Mouse (Mus musculus): ENCODE results near the gene Grin2c. TPM values are rescaled to one million over a fixed set of nuclear protein-coding genes. Genes with fewer than 3 reads are reported as not detected.

The Grin2c gene
- polyA plus RNA-seq, 1 experiment from 2014 or later: 0.12 TPM

DNA sequence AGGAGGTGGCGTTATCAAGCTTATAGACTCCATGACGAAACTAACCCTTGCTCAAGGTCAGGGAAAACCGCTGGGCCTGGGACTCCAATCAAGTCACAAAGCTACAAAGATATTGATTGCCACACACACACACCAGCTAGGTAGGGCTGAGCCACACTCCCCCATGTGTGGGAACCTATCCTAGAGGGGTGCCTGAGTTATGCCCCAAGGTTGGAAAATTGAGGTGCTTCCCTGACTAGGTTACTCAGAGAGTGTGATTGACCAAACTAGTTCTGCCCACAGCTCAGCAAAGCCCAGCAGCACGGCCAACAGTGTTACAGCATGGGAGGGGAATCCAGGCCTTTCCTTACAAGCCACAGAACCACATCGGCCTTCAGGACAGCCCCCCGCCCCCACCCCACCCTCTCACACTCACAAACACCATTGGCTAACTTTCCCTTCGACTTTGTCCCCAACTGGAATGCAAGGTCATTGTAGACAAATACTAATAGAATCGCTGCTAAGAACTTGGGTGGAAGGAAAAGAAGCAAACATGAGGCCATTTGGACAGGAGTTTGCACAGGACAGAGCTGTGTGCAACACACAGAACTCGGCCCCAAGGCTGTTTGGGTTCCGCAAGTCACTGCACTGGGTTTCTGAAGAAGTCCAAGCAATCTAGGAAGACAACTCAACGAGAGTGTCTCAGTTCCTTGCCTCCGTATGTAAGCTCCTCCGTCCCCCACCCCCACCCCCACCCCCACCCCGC is 25.8 kb upstream of the Grin2c start:
- H3K4me1 ChIP-seq (replicated peaks): peaks cover 30% of the 10 kb centered on the region
- H3K27ac ChIP-seq: peak overlapping the region; percentile 78
- H3K4me3 ChIP-seq (replicated peaks): no peak overlapping the region
- DNase-seq (no peak), ATAC-seq (ENCODE audit: low read depth) (peak; percentile 55)
- H3K9ac ChIP-seq: no peak overlapping the region
- peaks cover 27% of the 10 kb centered on the region for H3K27me3 ChIP-seq
- peaks cover 4% of the 10 kb centered on the region; the same call in 1 of the 2 replicates for H3K36me3 ChIP-seq
- 0 out of 2 replicates have a peak overlapping the region, but pooled peaks have one; percentile 26 for H3K4me2 ChIP-seq
- WGBS (ENCODE audit: insufficient replicate concordance): 44% methylated on average over 14 of the region's 14 CpGs
- H3K9me3 ChIP-seq (replicated peaks): no peaks in the 10 kb centered on the region

DNA sequence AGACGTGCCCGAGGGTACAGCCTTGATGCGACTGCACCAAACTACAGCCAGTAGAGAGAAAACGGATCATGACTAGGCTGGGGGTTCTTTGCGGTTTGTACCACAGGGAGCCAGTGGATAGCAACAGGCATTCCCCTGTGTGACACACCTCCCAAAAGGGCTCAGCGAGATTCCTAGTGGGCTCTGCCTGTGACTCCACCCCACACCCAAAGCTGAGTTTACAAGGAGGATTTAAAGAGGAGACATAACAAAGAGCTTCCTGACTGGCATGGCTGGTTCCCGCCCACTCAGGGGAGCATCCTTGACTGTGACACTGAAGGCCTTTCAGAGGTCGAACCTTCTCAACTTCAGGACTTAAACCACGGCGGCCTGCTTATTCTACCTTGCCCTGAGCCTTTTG is 24.5 kb upstream of the Grin2c start:
- Histone ChIP-seq H3K27me3 (peaks cover 14% of the 10 kb centered on the region), H3K4me2 (no peak overlapping the region), H3K4me3 (replicated peaks) (no peak overlapping the region), H3K9ac (no peak overlapping the region), H3K4me1 (replicated peaks) (peaks cover 24% of the 10 kb centered on the region), H3K36me3 (peaks cover 4% of the 10 kb centered on the region; the same call in 1 of the 2 replicates), H3K9me3 (replicated peaks) (no peaks in the 10 kb centered on the region), H3K27ac (peak overlapping the region; percentile 40)
- ATAC-seq (ENCODE audit: low read depth) (no peak), DNase-seq (no peak)
- WGBS (ENCODE audit: insufficient replicate concordance): 58% methylated on average over 10 of the region's 10 CpGs

DNA sequence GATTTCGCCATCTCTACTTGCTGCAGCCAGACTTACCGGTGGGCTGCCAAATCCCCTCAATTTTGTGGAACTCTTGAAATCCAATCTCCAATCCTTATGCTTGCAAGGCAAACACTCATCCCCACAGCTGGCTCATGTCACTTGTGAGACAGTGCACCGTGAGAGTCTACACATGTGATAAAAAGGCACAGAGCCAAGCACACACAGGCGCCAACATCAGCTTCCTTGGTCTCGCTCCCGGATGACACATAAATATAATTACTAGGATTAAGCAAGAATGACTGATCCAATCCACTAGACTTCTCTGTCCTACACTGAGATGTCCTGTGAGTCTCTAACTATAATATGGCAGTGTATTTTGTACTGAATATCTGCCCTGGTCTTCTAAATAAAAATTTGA is 23.9 kb upstream of the Grin2c start:
- peaks cover 8% of the 10 kb centered on the region; the same call in 1 of the 2 replicates for H3K27me3 ChIP-seq
- H3K4me3 ChIP-seq (replicated peaks): no peak overlapping the region
- 72% methylated on average over 6 of the region's 6 CpGs for WGBS (ENCODE audit: insufficient replicate concordance)
- no peak overlapping the region for H3K4me2 ChIP-seq
- no peak for ATAC-seq (ENCODE audit: low read depth)
- H3K36me3 ChIP-seq: peaks cover 4% of the 10 kb centered on the region; the same call in 1 of the 2 replicates
- peak overlapping the region; percentile 40; the same call in 1 of the 2 replicates for H3K27ac ChIP-seq
- no peaks in the 10 kb centered on the region for H3K9me3 ChIP-seq (replicated peaks)
- no peak for DNase-seq
- no peak overlapping the region for H3K9ac ChIP-seq
- H3K4me1 ChIP-seq (replicated peaks): peaks cover 24% of the 10 kb centered on the region

DNA sequence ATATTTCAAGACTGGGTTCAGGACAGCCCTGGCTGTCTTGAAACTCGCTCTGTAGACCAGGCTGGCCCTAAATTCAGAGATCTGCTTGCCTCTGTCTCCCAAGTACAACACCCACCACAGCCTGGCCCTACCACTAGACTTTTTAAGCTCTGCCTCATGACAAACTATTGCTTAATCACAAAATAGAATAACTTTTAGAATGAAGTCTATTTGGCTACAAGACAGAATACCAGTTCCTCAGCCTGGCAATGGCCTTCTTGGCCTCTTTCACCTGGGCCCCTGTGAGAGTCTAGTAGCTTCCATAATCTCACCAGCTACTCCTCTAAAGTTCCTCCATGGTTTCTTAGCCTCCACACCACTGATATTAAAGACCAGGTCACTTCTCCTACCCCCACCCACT is 23.3 kb upstream of the Grin2c start:
- peaks cover 4% of the 10 kb centered on the region; the same call in 1 of the 2 replicates for H3K36me3 ChIP-seq
- H3K4me2 ChIP-seq: no peak overlapping the region
- 0 out of 2 replicates have a peak, but pooled peaks cover 4% of the 10 kb centered on the region for H3K27me3 ChIP-seq
- peaks cover 24% of the 10 kb centered on the region for H3K4me1 ChIP-seq (replicated peaks)
- no peak for DNase-seq
- H3K4me3 ChIP-seq (replicated peaks): no peak overlapping the region
- no peak overlapping the region for H3K9ac ChIP-seq
- WGBS (ENCODE audit: insufficient replicate concordance): 69% methylated on average over 1 of the region's 1 CpGs
- ATAC-seq (ENCODE audit: low read depth): no peak
- no peak overlapping the region for H3K27ac ChIP-seq
- H3K9me3 ChIP-seq (replicated peaks): no peaks in the 10 kb centered on the region

DNA sequence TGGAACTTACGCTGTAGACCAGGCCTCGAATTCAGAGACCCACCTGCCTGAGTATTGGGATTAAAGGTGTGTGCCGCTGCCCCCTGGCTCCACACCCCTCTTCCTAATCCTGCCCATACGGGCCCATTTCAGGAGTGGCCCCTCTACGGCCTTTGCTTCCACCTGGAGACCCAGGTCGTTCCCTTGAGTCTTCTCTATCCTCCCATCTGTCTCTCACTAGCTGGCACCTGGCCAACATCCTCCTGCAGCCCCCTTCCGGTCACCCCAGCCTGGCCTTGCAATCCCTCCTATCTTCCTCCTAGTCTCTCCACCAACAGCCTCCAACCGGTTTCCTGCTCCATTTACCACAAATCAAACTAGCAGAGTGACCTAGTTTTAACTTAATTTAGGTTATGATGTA is 22.8 kb upstream of the Grin2c start:
- peaks cover 4% of the 10 kb centered on the region; the same call in 1 of the 2 replicates for H3K36me3 ChIP-seq
- peaks cover 24% of the 10 kb centered on the region for H3K4me1 ChIP-seq (replicated peaks)
- WGBS (ENCODE audit: insufficient replicate concordance): 66% methylated on average over 8 of the region's 8 CpGs
- H3K4me3 ChIP-seq (replicated peaks): no peak overlapping the region
- ATAC-seq (ENCODE audit: low read depth): no peak
- H3K27me3 ChIP-seq: 0 out of 2 replicates have a peak, but pooled peaks cover 4% of the 10 kb centered on the region
- no peak overlapping the region for H3K4me2 ChIP-seq
- DNase-seq: no peak
- no peaks in the 10 kb centered on the region for H3K9me3 ChIP-seq (replicated peaks)
- no peak overlapping the region for H3K9ac ChIP-seq
- no peak overlapping the region for H3K27ac ChIP-seq

DNA sequence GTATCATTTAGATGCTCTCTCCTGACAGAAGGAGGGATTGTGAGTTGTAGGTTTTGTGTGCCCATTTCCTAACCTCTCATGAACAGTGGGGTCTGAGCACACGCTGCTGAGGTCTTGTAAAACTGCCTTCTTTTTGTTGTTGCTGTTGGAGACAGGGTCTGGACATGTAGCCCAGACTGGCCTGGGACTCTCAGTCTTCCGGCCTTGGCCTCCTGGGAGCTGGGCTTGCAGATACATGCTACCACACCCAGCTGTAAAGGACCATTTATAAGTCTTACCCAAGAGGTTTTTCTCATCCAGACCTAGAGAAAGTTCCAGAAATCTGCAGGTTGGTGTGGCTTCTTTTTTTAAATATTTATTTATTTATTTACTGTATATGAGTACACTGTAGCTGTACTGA is 21.3 kb upstream of the Grin2c start:
- ATAC-seq (ENCODE audit: low read depth): no peak

DNA sequence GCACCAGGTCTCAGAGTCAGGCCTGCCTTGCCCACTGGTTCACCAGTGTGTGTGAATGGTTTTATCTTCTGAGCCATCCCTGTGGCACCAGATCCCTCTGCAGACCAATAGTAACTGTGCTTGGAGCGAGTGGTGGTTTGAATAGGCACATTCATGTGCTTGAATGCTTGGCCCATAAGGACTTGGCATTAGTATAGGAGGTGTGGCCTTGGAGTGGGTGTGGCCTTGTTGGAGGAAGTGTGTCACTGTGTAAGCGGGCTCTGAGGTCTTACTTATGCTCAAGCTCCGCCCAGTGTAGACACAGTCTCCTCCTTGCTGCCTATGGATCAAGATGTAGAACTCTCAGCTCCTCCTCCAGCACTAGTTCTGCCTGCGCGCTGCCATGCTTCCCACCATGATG is 20.3 kb upstream of the Grin2c start:
- no peak overlapping the region for H3K4me2 ChIP-seq
- no peaks in the 10 kb centered on the region for H3K27me3 ChIP-seq
- H3K36me3 ChIP-seq: no peaks in the 10 kb centered on the region
- ATAC-seq (ENCODE audit: low read depth): no peak
- peaks cover 18% of the 10 kb centered on the region for H3K4me1 ChIP-seq (replicated peaks)
- no peak overlapping the region for H3K27ac ChIP-seq
- DNase-seq: no peak
- no peak overlapping the region for H3K4me3 ChIP-seq (replicated peaks)
- H3K9me3 ChIP-seq (replicated peaks): no peaks in the 10 kb centered on the region
- no peak overlapping the region for H3K9ac ChIP-seq
- 73% methylated on average over 5 of the region's 5 CpGs for WGBS (ENCODE audit: insufficient replicate concordance)

More for the DNA sequence above, 21.3 kb upstream of the Grin2c start:
- H3K27me3 ChIP-seq: no peaks in the 10 kb centered on the region
- peaks cover 19% of the 10 kb centered on the region for H3K4me1 ChIP-seq (replicated peaks)
- H3K4me3 ChIP-seq (replicated peaks): no peak overlapping the region
- H3K4me2 ChIP-seq: no peak overlapping the region
- DNase-seq: no peak
- no peaks in the 10 kb centered on the region for H3K9me3 ChIP-seq (replicated peaks)
- no peak overlapping the region for H3K27ac ChIP-seq
- WGBS (ENCODE audit: insufficient replicate concordance): 65% methylated on average over 2 of the region's 2 CpGs
- H3K36me3 ChIP-seq: no peaks in the 10 kb centered on the region
- no peak overlapping the region for H3K9ac ChIP-seq

DNA sequence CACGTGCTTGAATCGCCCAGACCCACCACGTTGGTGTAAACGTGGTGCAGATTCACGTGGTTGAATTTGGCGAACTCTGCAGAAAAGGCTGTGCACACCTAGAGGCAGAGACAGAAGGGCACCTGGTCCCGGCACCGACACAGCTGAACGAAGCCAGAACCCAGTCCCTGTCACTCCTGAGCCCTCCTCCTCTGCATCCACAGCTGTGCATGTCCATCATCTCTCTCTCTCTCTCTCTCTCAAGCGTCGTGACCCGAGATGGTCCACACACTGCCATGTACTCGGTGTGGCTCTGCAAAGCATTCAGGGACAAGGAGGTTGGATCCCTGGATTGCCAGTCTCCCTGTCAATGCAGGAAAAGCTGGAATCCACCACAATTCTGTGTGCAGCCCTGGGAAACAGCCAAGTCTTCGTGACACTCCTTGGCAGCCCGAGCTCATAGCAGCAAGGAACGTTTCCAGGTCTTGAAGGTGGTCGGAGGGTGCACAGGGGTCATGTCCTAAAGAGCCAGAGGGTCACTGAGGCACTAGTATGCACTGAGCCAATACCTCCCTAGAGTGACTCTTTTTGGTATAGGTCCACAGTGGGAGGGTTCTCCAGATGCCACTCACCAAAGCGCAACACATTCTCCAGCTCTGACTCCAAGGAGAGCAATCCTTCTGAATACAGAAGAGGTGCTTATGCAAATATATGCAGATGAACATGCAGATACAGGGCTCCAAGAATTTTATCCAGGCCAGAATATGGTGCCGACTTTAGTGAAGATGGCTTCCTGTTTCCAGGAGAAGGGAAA is 19.4 kb upstream of the Grin2c start:
- no peaks in the 10 kb centered on the region for H3K36me3 ChIP-seq
- H3K4me2 ChIP-seq: no peak overlapping the region
- no peaks in the 10 kb centered on the region for H3K27me3 ChIP-seq
- DNase-seq: no peak
- H3K9ac ChIP-seq: no peak overlapping the region
- WGBS (ENCODE audit: insufficient replicate concordance): 63% methylated on average over 19 of the region's 19 CpGs
- no peak overlapping the region for H3K4me3 ChIP-seq (replicated peaks)
- H3K9me3 ChIP-seq (replicated peaks): no peaks in the 10 kb centered on the region
- no peak overlapping the region for H3K27ac ChIP-seq
- ATAC-seq (ENCODE audit: low read depth): no peak
- H3K4me1 ChIP-seq (replicated peaks): peaks cover 9% of the 10 kb centered on the region

DNA sequence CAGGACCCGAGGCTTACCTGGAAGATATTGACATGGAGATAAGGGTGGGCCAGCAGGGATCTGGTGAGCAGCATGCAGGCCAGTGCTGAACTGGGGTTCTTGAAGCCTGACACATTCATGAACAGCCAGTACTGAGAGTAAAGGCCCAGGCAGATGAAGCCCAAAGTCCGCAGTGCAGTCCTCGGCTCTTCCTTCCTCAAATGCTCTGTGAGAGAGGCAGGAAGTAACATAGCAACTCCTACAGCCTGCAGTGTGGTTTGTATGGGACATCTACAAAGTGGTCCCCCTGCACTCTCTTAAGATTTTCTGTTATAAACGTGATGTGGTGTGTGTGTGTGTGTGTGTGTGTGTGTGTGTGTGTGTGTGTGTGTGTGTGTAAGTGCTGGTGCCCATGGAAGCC is 18.2 kb upstream of the Grin2c start:
- Histone ChIP-seq H3K27ac (no peak overlapping the region), H3K4me1 (replicated peaks) (peaks cover under 1% of the 10 kb centered on the region), H3K9ac (no peak overlapping the region), H3K27me3 (no peaks in the 10 kb centered on the region), H3K4me2 (no peak overlapping the region), H3K9me3 (replicated peaks) (no peaks in the 10 kb centered on the region), H3K4me3 (replicated peaks) (no peak overlapping the region), H3K36me3 (no peaks in the 10 kb centered on the region)
- 18% methylated on average over 4 of the region's 4 CpGs for WGBS (ENCODE audit: insufficient replicate concordance)
- no peak for DNase-seq
- ATAC-seq (ENCODE audit: low read depth): no peak

DNA sequence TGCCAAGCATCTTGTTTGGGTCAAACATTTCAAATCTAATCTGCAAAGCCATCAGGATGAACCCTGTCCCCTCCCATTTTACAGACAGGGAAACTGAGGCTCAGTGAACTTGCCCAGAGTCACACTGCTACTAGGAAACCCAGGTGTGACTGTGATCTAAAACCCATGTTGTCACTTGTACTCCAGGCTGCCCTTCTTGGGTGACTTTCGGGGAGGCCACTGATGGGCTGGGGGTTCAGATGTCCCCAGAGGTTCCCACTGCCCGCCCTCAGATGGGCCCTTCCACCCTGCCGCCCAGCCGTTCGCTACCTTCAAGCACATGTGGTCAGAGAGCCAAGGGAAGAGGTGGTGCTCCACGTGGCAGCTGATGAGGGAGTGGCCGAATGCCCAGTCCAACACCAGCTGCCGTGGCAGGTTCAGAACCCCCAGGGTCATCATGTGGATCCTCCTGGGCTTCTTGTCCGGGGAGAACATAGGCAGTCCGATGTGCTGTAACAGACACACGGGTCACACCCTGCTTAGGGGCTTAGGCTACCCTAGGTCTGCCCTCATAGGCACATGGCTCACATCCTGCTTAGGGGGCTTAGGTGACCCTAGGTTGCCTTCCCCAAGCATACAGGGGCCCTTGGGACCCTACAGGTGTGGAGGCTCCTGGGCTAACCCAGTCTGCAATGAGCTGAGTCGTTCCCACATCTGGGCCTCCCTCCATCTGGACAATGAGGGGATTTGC is 17.0 kb upstream of the Grin2c start:
- ATAC-seq (ENCODE audit: low read depth) (no peak), DNase-seq (no peak)
- Histone ChIP-seq H3K36me3 (no peaks in the 10 kb centered on the region), H3K4me3 (replicated peaks) (no peak overlapping the region), H3K4me1 (replicated peaks) (peaks cover 12% of the 10 kb centered on the region), H3K9ac (no peak overlapping the region), H3K4me2 (no peak overlapping the region), H3K9me3 (replicated peaks) (no peaks in the 10 kb centered on the region), H3K27ac (no peak overlapping the region), H3K27me3 (no peaks in the 10 kb centered on the region)
- WGBS (ENCODE audit: insufficient replicate concordance): 73% methylated on average over 12 of the region's 12 CpGs

DNA sequence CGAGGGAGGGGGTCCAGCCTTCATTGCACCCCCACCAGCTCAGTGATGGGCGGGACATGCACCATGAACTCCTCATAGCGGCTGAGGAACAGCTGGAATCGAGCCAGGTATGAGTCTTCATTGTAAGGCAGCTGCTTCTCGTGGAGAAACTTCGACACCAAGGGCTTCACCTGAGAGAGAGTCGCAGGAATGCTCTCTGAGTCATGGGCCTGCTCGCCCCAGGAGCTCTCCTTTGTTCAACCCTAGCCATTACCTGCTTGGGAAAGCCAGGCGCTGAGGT is 16.4 kb upstream of the Grin2c start:
- ATAC-seq (ENCODE audit: low read depth) (no peak), DNase-seq (no peak)
- 67% methylated on average over 9 of the region's 9 CpGs for WGBS (ENCODE audit: insufficient replicate concordance)
- H3K9ac ChIP-seq: no peak overlapping the region
- no peak overlapping the region for H3K4me2 ChIP-seq
- no peaks in the 10 kb centered on the region for H3K36me3 ChIP-seq
- H3K27me3 ChIP-seq: no peaks in the 10 kb centered on the region
- H3K9me3 ChIP-seq (replicated peaks): no peaks in the 10 kb centered on the region
- no peak overlapping the region for H3K27ac ChIP-seq
- no peak overlapping the region for H3K4me3 ChIP-seq (replicated peaks)
- H3K4me1 ChIP-seq (replicated peaks): peaks cover 18% of the 10 kb centered on the region

Data from liver, embryonic 13.5 days (tissue).